Mouse (Mus musculus) intestine, postnatal 0 days (tissue): ENCODE results near the gene Dok7. TPM values are rescaled to one million over a fixed set of nuclear protein-coding genes. Genes with fewer than 3 reads are reported as not detected.

ENCODE experiments used
- ATAC-seq: fragments of 200-750 bp; cut with Nextera tagmentation; 2 replicates; pipeline ENCODE4 v1.8.0; 2017; ENCODE audit warnings: mild to moderate bottlenecking, moderate TSS enrichment, moderate library complexity
- H3K27ac ChIP-seq: fragments of 300-500 bp; sonication (generic); 2 replicates; pipeline ENCODE4 v1.5.1; 2014; ENCODE audit warnings: mild to moderate bottlenecking, low read depth, low read length, moderate library complexity
- H3K27me3 ChIP-seq: fragments of 300-500 bp; sonication (generic); replicated peaks from 2 replicates; pipeline ENCODE4 v1.6.1; 2014; ENCODE audit warnings: low read length, mixed read lengths; ENCODE audit not compliant: control insufficient read depth, insufficient read depth
- H3K36me3 ChIP-seq: fragments of 300-500 bp; sonication (generic); 2 replicates; pipeline ENCODE4 v1.6.1; 2014; ENCODE audit warnings: mild to moderate bottlenecking, moderate library complexity; ENCODE audit not compliant: control insufficient read depth, insufficient read depth
- H3K4me1 ChIP-seq: fragments of 300-500 bp; sonication (generic); replicated peaks from 2 replicates; pipeline ENCODE4 v1.6.1; 2014; ENCODE audit warnings: antibody characterized with exemption, low read length, mixed read lengths; ENCODE audit not compliant: control insufficient read depth, insufficient read depth
- H3K4me2 ChIP-seq: fragments of 300-500 bp; sonication (generic); replicated peaks from 2 replicates; pipeline ENCODE4 v1.6.1; 2014; ENCODE audit warnings: low read depth, mild to moderate bottlenecking, moderate library complexity
- H3K4me3 ChIP-seq: fragments of 300-500 bp; sonication (generic); 2 replicates; pipeline ENCODE4 v1.5.1; 2014; ENCODE audit warnings: low read depth, low read length
- H3K9ac ChIP-seq: fragments of 300-500 bp; sonication (generic); 2 replicates; pipeline ENCODE4 v1.6.1; 2014; ENCODE audit warnings: mild to moderate bottlenecking, low read depth, low read length
- H3K9me3 ChIP-seq: fragments of 300-500 bp; sonication (generic); 2 replicates; pipeline ENCODE4 v1.6.1; 2016; ENCODE audit warnings: mixed run types; ENCODE audit not compliant: control insufficient read depth
- CTCF ChIP-seq: sonication (generic); IDR thresholded peaks from 2 replicates; pipeline ENCODE4 v1.5.1; 2016; ENCODE audit warnings: low read depth, mild to moderate bottlenecking, control low read depth, antibody characterized with exemption, moderate library complexity
- WGBS: fragments of 180-500 bp; shearing (Covaris S2); extraction: QIAGEN DNeasy Blood & Tissue Kit; methylation state at CpG from one replicate; pipeline ENCODE4 v1.1.7; 2014; 5-methylcytosine and 5-hydroxymethylcytosine counted together
- polyA plus RNA-seq: library from polyadenylated mRNA; unstranded; fragments of >200 nt; fragmentation: Nextera tagmentation; extraction: Ambion mirVana; gene quantifications from 2 replicates; pipeline ENCODE4 v1.2.1, GENCODE M21; 2015

Gene Dok7
- polyA plus RNA-seq, 1 experiment from 2014 or later, result 0.33 TPM

DNA sequence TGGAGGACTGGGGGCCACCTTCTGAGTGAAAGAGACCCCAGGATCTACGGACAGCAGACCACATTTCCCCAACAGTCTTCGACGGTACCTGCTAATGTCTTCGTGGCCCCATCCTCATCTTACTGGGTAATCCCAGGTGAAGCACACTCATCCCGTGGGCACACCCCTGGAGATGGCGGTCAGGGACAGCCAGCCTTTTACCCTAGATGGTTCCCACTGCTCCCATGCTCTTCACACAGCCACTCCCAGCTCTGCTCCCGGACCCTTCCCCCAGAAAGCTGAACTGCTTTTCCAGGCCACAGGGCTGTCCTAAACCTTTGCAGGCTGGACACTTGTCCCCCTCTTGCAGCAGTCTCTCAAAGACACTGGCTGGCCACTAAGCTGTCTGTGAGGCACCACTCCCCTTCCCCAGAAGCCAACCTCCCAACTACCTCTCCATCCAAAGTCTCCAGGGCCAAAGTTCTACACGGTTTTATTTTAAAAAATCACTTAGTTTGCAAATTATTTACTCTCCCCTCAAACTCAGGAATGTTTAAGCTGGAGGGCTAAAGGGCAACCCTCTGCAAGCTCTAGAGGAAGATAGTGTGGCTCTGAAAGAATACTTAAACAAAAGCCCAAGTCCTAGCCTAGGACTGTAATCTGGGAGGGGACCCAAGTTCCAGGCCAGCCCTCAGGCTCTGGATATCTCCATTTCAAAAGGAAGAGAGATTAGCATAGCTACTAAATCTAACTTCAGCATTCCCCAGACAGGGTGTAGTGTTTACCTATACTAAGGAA is 47.8 kb downstream of the Dok7 start:
- WGBS, result 45% methylated on average over 8 of the region's 8 CpGs
- TF ChIP-seq CTCF, result no peak
- peak overlapping the region; percentile 58; the same call in 1 of the 2 replicates for H3K9ac ChIP-seq
- H3K27ac ChIP-seq, result no peak overlapping the region
- H3K4me3 ChIP-seq, result peak overlapping the region; percentile 71
- ATAC-seq, result no peak
- H3K9me3 ChIP-seq, result no peaks in the 10 kb centered on the region
- H3K36me3 ChIP-seq, result peaks cover 27% of the 10 kb centered on the region
- peaks cover 12% of the 10 kb centered on the region; the same call in 1 of the 2 replicates for H3K4me1 ChIP-seq
- H3K4me2 ChIP-seq, result peak overlapping the region; percentile 79
- no peaks in the 10 kb centered on the region for H3K27me3 ChIP-seq

DNA sequence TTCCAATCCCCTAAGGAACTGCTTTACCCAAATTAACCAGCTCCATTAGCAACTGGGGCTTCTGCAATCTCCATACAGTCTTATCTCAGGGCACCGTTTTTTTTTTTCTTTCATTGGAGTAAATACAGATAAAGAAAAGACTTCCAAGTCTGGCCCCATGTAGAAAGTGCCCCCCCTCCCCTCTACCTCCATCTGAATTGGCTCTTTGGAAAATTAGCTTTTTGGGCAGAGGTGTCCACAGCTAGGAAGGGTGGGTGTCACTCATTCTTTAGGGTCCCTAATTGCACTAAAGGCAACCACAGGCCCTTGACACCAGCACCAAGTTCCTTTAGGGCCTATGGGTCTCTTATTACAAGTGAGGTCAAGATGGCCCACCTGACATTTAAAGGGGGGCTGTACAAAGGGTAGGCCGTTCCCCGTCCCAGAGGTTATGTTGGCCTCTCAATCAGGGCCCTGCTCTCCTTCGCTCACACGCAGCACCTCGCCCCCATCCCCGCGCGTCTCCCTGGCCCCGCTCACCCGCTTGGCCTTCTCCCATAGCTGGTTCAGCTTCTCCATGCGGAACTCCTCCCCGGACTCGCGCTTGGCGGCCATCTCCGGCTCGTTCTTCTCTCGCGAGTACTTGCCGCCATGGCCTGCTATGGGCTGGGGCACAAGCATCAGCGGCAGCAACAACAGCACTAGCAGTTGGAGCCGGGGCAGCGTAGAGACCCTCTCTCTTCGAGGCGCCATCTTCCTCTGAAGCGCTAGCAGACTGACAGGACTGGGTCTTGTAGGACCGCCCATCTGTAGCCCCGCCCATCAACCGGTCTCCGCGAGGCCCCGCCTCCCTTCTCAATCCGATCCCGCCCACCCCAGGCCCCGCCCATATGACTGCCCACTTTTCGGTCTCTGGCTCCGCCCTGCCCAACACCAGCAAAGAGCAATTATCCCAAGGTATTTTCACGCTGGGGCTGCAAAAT is 48.7 kb downstream of the Dok7 start, which contains the start of gene Lrpap1:
Gene Lrpap1 (minus strand): TSS at position 807 of the 962 bp plus-strand sequence.
- ATAC-seq, result peak; percentile 90
- Histone ChIP-seq H3K9me3 (no peaks in the 10 kb centered on the region), H3K27me3 (no peaks in the 10 kb centered on the region), H3K4me1 (peaks cover 12% of the 10 kb centered on the region; the same call in 1 of the 2 replicates), H3K27ac (peak within 1 kb of the TSS; percentile 35; the same call in 1 of the 2 replicates), H3K9ac (peak within 1 kb of the TSS; percentile 58), H3K4me3 (peak within 1 kb of the TSS; percentile 71), H3K36me3 (peaks cover 19% of the 10 kb centered on the region), H3K4me2 (peak within 1 kb of the TSS; percentile 79)
- 1% methylated on average over 39 of the region's 39 CpGs for WGBS
- no peak for TF ChIP-seq CTCF

DNA sequence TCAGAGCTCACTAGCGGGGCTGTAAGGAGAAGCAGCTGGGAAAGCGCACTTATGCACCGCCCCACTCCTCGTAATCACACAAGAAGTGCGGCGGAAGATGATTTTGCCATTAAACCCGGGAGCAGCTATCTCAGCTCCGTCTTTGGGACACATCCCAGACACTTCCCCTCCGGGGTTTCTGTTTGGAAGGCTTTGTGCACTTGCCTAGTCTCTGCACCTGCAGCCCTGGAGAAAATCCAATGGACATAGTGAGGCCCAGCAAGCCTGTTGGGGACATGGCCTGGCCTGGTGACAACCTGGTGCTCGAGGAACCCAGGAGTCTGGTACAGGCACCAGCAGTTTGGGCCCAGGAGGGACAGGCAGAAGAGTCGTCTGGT is 49.3 kb downstream of the Dok7 start:
- peak overlapping the region; percentile 71 for H3K4me3 ChIP-seq
- H3K4me2 ChIP-seq, result peak overlapping the region; percentile 79
- peak; percentile 34; the same call in 1 of the 2 replicates for ATAC-seq
- 4% methylated on average over 11 of the region's 11 CpGs for WGBS
- H3K27me3 ChIP-seq, result no peaks in the 10 kb centered on the region
- H3K9me3 ChIP-seq, result no peaks in the 10 kb centered on the region
- peaks cover 12% of the 10 kb centered on the region; the same call in 1 of the 2 replicates for H3K4me1 ChIP-seq
- no peak overlapping the region for H3K27ac ChIP-seq
- TF ChIP-seq CTCF, result no peak
- peaks cover 12% of the 10 kb centered on the region for H3K36me3 ChIP-seq
- no peak overlapping the region for H3K9ac ChIP-seq

DNA sequence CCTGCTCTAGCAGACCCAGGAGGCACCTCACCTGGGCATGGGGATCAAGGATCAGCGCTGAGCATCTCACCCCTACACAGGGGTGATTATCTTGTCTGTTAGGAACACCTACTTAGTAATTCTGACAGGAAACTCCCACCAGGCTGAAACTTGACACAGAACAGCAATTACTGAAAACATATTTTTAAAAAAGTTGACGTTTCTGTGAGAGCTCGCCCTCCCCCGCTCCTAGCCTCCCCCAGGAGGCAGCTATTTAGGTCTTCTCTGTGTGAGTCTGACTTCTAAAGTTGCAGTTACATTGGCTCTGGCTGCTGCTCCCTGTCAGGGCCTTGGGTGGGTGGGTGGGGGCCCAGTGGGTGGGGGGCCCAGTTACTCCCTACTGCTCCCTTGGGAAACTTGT is 55.9 kb downstream of the Dok7 start:
- TF ChIP-seq CTCF, result no peak
- ATAC-seq, result no peak
- Histone ChIP-seq H3K4me2 (no peak overlapping the region), H3K9ac (no peak overlapping the region), H3K4me1 (no peaks in the 10 kb centered on the region), H3K4me3 (no peak overlapping the region), H3K9me3 (no peaks in the 10 kb centered on the region), H3K27ac (no peak overlapping the region), H3K27me3 (no peaks in the 10 kb centered on the region), H3K36me3 (no peaks in the 10 kb centered on the region)
- 68% methylated on average over 4 of the region's 4 CpGs for WGBS

DNA sequence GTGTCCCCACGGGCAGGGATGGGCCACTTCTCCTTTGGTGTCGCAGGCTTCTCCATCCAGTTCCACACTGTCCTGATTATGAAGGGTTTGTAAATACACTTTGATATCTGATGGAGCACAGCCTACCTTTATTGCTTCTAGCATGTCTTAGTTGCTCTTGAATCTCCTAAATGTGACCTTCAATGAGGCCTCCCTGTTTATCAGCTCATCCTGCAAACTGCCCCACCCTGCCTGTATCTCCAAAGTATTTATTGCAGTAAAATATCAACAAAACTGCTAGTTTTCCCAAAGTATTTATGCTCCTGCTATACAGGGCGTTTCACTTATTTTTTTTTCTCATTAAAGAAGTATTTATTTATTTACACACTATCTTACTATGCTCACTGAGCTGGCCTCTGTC is 59.4 kb downstream of the Dok7 start:
- Histone ChIP-seq H3K9me3 (no peaks in the 10 kb centered on the region), H3K9ac (no peak overlapping the region), H3K27me3 (no peaks in the 10 kb centered on the region), H3K4me1 (no peaks in the 10 kb centered on the region), H3K36me3 (no peaks in the 10 kb centered on the region), H3K4me3 (no peak overlapping the region), H3K4me2 (no peak overlapping the region), H3K27ac (no peak overlapping the region)
- TF ChIP-seq CTCF, result no peak
- ATAC-seq, result no peak
- WGBS, result 58% methylated on average over 3 of the region's 3 CpGs

DNA sequence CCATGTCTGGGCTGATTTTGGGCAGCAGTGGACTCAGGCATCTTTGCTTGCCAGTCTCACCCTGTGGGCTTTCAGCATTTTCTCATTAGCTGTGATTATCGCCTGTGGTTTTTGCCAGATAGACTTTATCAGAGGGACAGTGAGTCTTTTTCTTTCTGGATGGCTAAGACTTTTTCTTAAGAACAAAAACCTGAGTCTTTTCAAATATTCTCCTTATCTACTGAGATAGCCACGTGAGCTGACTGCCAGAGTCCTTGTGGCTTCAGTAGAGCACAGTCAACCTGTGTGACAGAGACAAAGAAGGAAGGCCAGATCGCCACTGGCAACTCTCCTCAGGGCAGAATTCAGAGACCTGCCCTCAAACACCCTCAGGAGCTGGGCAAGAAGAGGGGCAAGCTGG is 61.1 kb downstream of the Dok7 start:
- Histone ChIP-seq H3K4me3 (no peak overlapping the region), H3K9ac (no peak overlapping the region), H3K4me1 (no peaks in the 10 kb centered on the region), H3K27ac (no peak overlapping the region), H3K4me2 (no peak overlapping the region), H3K36me3 (no peaks in the 10 kb centered on the region), H3K9me3 (no peaks in the 10 kb centered on the region), H3K27me3 (no peaks in the 10 kb centered on the region)
- no peak for TF ChIP-seq CTCF
- no peak for ATAC-seq
- WGBS, result 62% methylated on average over 3 of the region's 3 CpGs
